Mouse (Mus musculus): ENCODE results near the gene Traf2. TPM values are rescaled to one million over a fixed set of nuclear protein-coding genes. Genes with fewer than 3 reads are reported as not detected.
"Not testable (repeated sequence)": the region's sequence is repeated elsewhere in the genome, so short reads cannot be mapped to it uniquely, and the experiment has no call there.

The Traf2 gene
- total RNA-seq, 2 experiments from 2014 or later: 18.0 to 22.7 TPM

DNA sequence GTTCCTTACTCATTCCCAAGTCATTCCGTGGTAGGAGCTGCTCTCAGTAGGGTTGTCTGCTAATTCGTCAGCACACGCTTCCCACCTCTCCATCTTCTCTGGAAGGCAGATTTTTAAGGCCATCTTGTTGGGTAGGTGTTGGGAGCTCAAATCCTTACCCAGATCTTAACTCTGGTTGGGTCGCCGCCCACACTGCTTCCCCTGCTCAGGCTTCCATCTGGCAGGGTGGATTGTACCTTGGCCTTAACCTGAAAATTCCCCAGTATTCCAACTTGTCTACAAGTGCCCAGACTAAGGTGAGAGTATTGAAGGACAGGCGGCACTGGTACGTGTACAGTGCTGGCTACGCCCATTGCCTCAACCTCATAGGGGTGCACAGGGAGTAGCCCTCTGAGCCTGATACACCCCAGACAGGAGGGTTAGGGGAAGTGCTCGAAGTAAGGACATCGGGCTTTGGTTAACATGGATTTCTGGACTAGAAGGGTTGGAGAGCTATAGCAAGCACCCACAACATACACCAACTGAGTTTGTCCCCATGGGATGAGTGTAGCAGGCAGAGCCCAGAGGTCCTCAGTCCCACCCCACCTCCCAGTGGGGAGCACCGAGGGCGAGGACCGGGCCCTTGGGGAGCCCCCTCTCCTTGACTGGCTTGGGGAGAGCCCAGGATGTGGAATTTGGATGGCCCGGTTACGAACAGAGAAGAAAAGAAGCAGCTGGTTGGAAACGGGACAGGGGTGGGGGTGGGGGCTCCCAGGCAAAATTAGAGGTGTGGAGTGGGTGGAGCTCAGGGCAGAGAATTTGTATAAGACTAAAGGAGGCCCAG, 29.5 kb upstream of the Traf2 start:
- DNase-seq: peak; percentile 9

GRCm38 (mm10) chr2:25575432-25576027, 28.8 kb upstream of the Traf2 start:
- peak; percentile 75 for DNase-seq

DNA sequence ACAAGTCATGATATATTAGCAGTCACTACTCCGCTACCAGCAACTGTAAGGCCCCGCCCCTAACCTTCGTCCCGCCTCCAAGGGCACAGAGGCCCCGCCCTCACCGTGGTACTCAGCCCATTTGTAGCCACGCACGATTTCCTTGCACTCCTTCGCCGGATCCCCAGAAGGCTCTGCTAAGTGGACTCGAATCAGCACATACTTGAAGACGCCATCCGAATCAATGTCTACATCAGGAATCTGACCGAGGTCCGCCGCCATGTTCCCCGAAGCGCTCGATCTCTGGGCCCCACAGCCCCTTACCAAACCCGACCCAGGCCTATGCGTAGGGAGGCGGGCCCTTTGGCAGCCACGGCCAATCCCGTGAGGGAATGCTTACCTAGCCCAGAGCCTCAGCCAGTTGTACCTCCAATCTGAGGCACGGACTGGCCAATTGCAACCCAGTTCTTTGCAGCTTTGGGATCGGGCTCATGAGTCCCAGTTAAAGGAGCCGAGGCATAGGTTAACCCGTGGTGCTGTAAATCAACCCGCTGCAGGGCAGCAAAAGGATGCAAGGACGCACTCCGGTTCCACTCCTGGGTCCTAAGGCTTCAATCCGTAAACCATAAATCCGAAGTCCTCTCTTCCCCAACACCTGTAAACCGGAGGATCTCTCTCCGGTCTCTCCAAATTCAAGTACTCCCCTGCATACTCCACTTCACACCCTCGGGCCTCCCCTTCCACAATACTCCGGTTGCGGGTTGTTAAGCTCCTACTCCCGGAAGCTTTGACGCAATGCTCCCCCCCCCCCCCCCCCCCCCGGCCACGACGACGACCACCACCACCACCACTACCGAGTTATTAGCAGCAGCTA, 28.1 kb upstream of the Traf2 start, which contains the start of the genes Mamdc4 and Phpt1:
Gene Mamdc4 (minus strand): TSS at position 267 of the 853 bp plus-strand sequence.
Gene Phpt1 (minus strand): TSS at position 646 of the 853 bp plus-strand sequence.
- peak; percentile 97 for DNase-seq

- DNase-seq: no peak
These were observed 27.4 kb upstream of the Traf2 start for GRCm38 (mm10) chr2:25574136-25574535.

- no peak for DNase-seq
These were observed 26.3 kb upstream of the Traf2 start for GRCm38 (mm10) chr2:25573068-25573467.

DNA sequence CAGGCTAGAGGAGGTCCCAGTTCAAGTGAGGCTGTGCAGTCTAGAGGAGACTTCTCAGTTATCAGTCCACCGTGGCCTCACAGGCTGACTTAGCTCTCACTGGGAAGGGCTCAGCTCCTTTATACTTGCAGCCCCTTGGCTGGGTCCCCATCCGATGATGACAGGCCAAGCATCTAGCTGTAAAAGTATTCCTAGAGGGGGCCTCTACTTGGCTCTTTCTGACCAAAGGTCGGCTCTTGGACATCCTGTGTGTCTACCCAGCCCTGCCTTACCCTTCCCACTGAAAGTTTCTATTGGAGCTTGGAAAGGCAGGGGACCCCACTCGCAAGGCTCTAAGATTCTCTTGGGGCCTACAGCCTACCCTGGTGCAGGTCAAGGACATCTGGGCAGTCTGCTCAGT, 24.5 kb upstream of the Traf2 start:
- no peak for DNase-seq

GRCm38 (mm10) chr2:25569323-25569722, 22.6 kb upstream of the Traf2 start:
- DNase-seq: no peak

DNA sequence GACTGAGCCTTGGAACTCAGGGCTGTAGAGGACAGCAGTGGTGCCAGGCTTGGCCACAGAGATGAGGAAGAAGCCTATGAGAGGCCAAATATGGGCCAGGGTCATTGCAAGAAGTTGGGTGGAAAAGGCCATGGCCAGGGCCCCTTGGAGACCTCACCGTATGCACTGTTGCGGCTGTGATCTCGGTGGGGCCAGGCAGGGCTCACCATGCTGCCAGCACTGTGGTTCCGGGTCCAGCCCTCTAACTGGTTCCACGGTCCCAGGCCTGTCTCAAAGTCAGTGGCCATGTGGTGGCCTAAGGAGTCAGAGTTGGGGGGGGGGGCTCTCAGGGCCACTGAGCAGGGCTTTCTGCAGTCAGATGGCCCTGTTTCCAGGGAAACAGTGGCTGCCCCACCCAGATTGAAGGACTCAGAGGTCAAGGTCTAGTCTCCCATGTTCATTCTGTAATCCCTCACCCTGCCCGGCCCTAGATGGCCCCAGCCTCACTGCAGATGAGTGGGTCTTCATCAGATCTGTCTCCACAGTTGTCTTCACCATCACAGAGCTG, 21.8 kb upstream of the Traf2 start:
- DNase-seq: peak; percentile 23

DNA sequence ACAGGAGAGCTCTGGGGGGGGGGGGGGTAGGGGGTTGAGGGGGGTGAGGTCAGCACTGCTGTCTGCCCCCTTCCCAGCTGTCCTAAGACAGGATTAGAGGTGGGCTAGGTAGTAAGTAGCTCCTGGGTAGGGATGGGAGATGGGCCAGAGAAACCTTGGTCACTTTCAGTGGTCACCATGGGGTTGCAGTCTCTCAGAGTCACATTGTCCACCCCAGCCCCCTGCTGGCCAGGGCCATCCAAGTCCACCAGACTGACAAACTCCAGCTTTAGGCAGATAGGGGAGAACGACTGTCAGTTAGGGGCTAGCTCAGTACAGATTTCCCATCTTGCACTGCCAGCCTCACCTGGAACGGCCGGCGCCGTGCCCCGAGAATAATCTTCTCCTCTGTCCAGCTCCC, 19.8 kb upstream of the Traf2 start:
- no peak for DNase-seq

- DNase-seq: no peak
These were observed 19.0 kb upstream of the Traf2 start for GRCm38 (mm10) chr2:25565741-25566140.

DNA sequence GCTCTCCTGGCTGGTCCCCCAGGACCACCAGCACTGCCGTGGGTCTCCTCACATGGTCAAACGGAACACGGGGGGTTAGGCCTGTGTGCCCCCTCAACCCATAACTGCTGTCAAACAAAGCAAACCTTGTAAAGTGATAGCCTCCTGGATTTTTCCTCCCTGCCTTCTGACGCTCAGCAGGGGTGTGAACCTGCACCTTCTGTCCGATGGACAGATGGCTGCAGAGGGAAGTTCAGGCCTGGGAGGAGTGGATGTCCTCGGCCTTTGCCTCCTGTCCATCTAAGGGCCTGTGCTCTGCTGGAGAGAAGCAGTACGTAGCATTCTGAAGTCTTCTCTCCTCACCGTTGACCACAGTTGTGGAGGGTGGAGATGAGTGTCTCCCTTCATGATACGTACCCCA, 15.2 kb upstream of the Traf2 start:
- no peak for DNase-seq

DNA sequence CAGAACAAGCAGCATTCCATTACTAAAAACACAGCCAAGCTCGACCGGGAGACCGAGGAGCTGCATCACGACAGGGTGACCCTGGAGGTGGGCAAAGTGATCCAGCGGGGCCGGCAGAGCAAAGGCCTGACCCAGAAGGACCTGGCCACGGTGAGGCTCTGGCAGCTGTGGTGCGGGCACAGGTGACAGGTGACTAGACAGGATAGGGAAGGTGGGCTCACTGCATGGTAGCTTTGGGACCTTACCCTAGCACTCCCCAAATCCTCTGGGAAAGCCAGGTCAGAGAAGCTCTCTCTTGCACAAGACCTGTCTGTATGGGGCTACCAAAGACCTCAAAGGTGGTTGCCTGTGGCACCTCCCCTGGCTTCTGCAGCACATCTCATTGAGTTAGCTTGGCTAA, 13.8 kb upstream of the Traf2 start:
- DNase-seq: no peak

DNA sequence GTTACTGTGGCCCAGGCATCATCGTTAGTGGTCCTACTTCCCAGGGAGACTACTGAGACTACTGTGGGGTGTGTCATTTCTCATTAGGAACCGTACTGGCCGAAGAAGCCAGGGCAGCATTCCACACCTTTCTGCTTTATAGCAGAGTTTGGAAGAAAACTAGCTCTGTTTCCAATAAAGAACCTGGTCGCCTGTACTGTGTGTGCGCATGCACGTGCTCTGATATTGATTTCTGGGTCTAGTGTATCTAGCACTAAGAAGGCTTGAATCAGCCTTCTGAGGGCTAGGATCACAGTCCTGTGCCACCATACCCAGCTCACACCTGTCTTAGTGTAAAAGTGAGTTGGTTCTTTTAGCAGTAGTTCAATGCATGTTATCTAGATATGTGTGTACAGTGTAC, 12.0 kb upstream of the Traf2 start:
- no peak for DNase-seq

- no peak for DNase-seq
These were observed 11.2 kb upstream of the Traf2 start for GRCm38 (mm10) chr2:25557964-25558360.

- peak; percentile 98 for DNase-seq
These were observed 10.7 kb upstream of the Traf2 start, which contains the start of gene Edf1 for GRCm38 (mm10) chr2:25557221-25557963. Gene Edf1, plus strand, starts transcription at chr2:25557847.

DNA sequence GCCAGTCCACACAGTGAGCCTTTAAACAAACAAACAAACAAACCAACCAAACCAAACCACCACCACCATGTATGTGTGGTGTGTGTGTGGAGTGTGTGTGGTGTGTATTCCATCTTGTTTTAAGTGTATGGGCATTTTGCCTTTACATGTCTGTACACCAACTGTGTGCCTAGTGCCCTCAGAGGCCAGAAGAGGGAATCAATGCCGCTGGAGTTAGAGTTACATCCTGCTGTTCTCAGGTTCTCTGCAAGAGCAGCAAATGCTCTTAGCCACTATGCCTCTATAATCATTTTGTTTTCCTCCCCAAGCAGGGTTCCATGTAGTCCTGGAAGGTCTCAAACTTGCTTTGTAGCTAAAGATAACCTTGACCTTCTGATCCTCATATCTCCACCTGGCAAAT, 9.6 kb upstream of the Traf2 start:
- no peak for DNase-seq

DNA sequence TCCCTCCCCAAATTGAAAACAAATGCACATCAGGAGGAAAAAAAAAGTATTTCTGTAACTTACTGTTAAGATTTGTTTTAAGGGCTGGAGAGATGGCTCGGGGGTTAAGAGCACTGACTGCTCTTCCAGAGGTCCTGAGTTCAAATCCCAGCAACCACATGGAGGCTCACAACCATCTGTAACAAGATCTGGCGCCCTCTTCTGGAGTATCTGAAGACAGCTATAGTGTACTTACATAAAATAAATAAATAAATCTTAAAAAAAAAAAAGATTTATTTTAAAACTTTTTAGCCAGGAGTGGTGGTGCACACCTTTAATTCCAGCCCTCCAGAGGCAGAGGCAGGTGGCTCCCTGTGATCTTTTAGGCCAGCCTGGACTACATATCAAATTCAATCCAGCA, 8.7 kb upstream of the Traf2 start:
- DNase-seq: not testable (repeated sequence)

GRCm38 (mm10) chr2:25553171-25553786, 6.5 kb upstream of the Traf2 start:
- DNase-seq: not testable (repeated sequence)

GRCm38 (mm10) chr2:25551186-25551585, 4.4 kb upstream of the Traf2 start:
- DNase-seq: peak; percentile 70

DNA sequence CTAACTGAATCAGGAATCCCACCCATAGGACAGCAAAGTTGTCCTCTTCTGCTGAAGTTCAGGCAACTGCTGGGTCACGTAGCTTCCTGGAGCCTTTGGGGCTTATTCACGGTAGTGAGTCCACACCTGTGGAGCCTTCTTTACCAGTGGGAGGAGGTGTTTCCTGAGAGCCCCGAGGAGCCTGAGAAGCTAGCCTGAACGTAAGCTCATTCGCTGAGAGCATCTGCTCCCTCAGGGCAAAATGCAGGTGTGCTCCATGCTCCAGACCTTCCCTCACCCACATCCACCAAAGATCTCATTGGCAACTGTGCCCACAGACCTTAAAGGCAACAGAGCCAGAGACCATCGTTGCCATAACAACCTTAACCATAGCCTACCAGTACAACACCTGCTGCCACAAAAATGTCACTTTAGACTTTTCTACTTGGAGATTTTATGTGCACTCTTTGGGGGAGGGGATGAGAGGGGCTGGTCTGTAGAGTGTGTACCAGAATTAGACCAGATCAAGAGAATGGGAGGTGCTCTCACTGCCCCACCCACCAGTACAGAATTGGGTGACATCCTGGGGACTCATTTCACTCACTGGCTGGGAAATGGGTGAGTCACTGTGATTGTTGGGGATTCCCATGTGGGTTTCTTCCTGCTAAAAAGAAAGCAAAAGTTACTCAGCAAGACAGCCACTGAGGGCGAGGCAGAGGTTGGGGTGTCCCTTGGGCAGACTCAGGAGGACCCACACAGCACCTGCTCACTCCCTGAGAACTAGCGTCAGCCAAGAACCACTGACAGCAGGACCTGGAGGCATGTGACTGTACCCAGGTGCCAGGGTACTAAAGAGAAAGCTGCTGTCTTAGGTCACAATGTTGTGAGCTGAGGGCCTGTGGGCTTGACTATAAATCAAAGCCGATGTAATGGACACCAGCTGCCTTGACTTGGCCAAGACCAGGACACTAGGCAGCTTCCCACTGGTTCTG, 2.6 kb upstream of the Traf2 start:
- DNase-seq: no peak
